Mouse (Mus musculus): ENCODE measurements around the gene Vsir.

Gene Vsir

GRCm38 (mm10) chr10:60388332-60388731 is 41.7 kb downstream of the Vsir start:
- in situ Hi-C loops (cut with MseI, MboI) = no loop called here

GRCm38 (mm10) chr10:60389447-60389865 is 42.8 kb downstream of the Vsir start:
- in situ Hi-C loops (cut with MseI, MboI) = no loop called here

- in situ Hi-C loops (cut with MseI, MboI) = no loop called here
These were observed 43.7 kb downstream of the Vsir start for GRCm38 (mm10) chr10:60390177-60390903.

GRCm38 (mm10) chr10:60390904-60391420 is 44.3 kb downstream of the Vsir start:
- in situ Hi-C loops (cut with MseI, MboI) = no loop called here

- in situ Hi-C loops (cut with MseI, MboI) = no loop called here
These were observed 45.0 kb downstream of the Vsir start for GRCm38 (mm10) chr10:60391661-60392060.

- in situ Hi-C loops (cut with MseI, MboI) = no loop called here
These were observed 48.3 kb downstream of the Vsir start for GRCm38 (mm10) chr10:60394936-60395335.

GRCm38 (mm10) chr10:60395605-60396004 is 49.0 kb downstream of the Vsir start:
- in situ Hi-C loops (cut with MseI, MboI) = no loop called here

- in situ Hi-C loops (cut with MseI, MboI) = no loop called here
These were observed 51.6 kb downstream of the Vsir start for GRCm38 (mm10) chr10:60398051-60398814.

- in situ Hi-C loops (cut with MseI, MboI) = no loop called here
These were observed 52.8 kb downstream of the Vsir start, which contains the start of gene Gm17455 for GRCm38 (mm10) chr10:60399449-60399848. TSS of gene Gm17455 (plus strand) at chr10:60399726.

- in situ Hi-C loops (cut with MseI, MboI) = no loop called here
These were observed 54.0 kb downstream of the Vsir start for GRCm38 (mm10) chr10:60400507-60401295.

GRCm38 (mm10) chr10:60405460-60406177 is 59.0 kb downstream of the Vsir start:
- in situ Hi-C loops (cut with MseI, MboI) = no loop called here

GRCm38 (mm10) chr10:60407831-60408230 is 61.2 kb downstream of the Vsir start:
- in situ Hi-C loops (cut with MseI, MboI) = no loop called here

- in situ Hi-C loops (cut with MseI, MboI) = loop anchor here (5.0 to 10.0 kb wide), 3 partner anchors 104 to 343 kb away; partner anchors contain the start of genes Cdh23 (in 2 of the 2) and Slc29a3 (in 1 of the 2)
These were observed 65.1 kb downstream of the Vsir start for GRCm38 (mm10) chr10:60411794-60412193.

GRCm38 (mm10) chr10:60413756-60414155 is 67.1 kb downstream of the Vsir start:
- in situ Hi-C loops (cut with MseI, MboI) = loop anchor here (5.0 to 10.0 kb wide), 3 partner anchors 106 to 341 kb away; partner anchors contain the start of genes Cdh23 (in 2 of the 2) and Slc29a3 (in 1 of the 2)

GRCm38 (mm10) chr10:60417041-60417440 is 70.4 kb downstream of the Vsir start:
- in situ Hi-C loops (cut with MseI, MboI) = loop anchor here (10.0 kb wide), 2 partner anchors 278 to 338 kb away; partner anchors contain the start of genes Cdh23 (in 2 of the 2) and Slc29a3 (in 1 of the 2)

GRCm38 (mm10) chr10:60418137-60418536 is 71.5 kb downstream of the Vsir start:
- in situ Hi-C loops (cut with MseI, MboI) = loop anchor here (10.0 kb wide), 2 partner anchors 277 to 337 kb away; partner anchors contain the start of genes Cdh23 (in 2 of the 2) and Slc29a3 (in 1 of the 2)

GRCm38 (mm10) chr10:60419624-60420023 is 73.0 kb downstream of the Vsir start:
- in situ Hi-C loops (cut with MseI, MboI) = loop anchor here (10.0 kb wide), 2 partner anchors 275 to 335 kb away; partner anchors contain the start of genes Cdh23 (in 2 of the 2) and Slc29a3 (in 1 of the 2)

Data from mouse trophoblast stem cell (cell line).